Mouse (Mus musculus): ENCODE measurements at regions not wholly inside any gene's neighbourhood (a gene's known extent, or its start where the extent isn't known, plus 50 kb on each side); places are given as distances from the start of the nearest gene placed in this dataset.

- no peak for TF ChIP-seq CTCF (IDR thresholded peaks at IDR 0.05; ENCODE audit: low read depth, low read length)
- TF ChIP-seq GATA2 (IDR thresholded peaks at IDR 0.05; ENCODE audit: borderline replicate concordance, low read depth, low read length): no peak
- TF ChIP-seq TAL1 (conservative IDR thresholded peaks at IDR 0.05; ENCODE audit: low read depth, low read length): no peak
Observed at GRCm38 (mm10) chr1:121178611-121179245, 153.7 kb downstream of the Insig2 start.

Measured in G1E (cell line).